Mouse (Mus musculus): Measurements from ENCODE around the gene Scai. TPM values are rescaled to one million over a fixed set of nuclear protein-coding genes. Genes with fewer than 3 reads are reported as not detected.

Gene Scai
- total and polyA plus RNA-seq, 3 experiments, result 4.2 to 7.9 (median 4.7) TPM

DNA sequence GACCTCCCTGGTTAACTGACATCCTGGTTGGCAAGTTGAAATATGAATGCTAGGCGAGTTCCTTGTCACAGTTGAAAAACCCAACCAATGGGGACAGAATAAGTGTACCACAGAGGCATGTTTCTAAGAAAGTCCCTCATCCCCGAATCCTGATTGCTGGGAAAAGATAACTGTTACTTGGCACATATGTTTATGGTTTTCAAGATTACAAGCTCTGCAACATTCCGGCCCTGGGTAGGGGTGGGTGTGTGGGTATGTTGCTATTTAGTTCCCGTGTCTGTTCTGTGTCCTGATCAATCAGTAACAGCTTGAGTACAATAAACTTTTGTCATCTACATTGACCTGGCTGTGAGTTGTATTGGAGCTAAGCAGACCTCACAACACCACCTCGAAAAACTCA is 66.4 kb downstream of the Scai start:
- dilution Hi-C loops (cut with MboI; ENCODE audit: extremely low pct_ligation_motif_present, extremely low pct_unique_long_range_greater_than_20kb, low sequenced_read_pairs) (no loop called here), in situ Hi-C loops (cut with MboI; ENCODE audit: low pct_ligation_motif_present, low pct_unique_long_range_greater_than_20kb, low sequenced_read_pairs) (no loop called here)
- TF ChIP-seq MYC (IDR thresholded peaks at IDR 0.05; ENCODE audit: low read depth, low read length), result no peak
- no peak for TF ChIP-seq PAX5 (IDR thresholded peaks at IDR 0.05; ENCODE audit: low read length)
- no peak for TF ChIP-seq RAD21 (IDR thresholded peaks at IDR 0.05; ENCODE audit: low read depth, low read length)
- no peak for TF ChIP-seq UBTF (IDR thresholded peaks at IDR 0.05; ENCODE audit: low read depth, low read length)
- no peak for TF ChIP-seq HCFC1 (IDR thresholded peaks at IDR 0.05; ENCODE audit: low read depth, low read length)
- no peak for TF ChIP-seq NELFE (IDR thresholded peaks at IDR 0.05; ENCODE audit: low read depth, low read length)
- TF ChIP-seq ZKSCAN1 (IDR thresholded peaks at IDR 0.05; ENCODE audit: borderline replicate concordance, low read depth, low read length), result no peak
- TF ChIP-seq JUN (IDR thresholded peaks at IDR 0.05; ENCODE audit: insufficient read depth, low read depth, low read length), result no peak
- no peak for TF ChIP-seq MEF2A (IDR thresholded peaks at IDR 0.05; ENCODE audit: borderline replicate concordance, low read depth, low read length)
- TF ChIP-seq SMC3 (IDR thresholded peaks at IDR 0.05; ENCODE audit: low read depth, low read length), result no peak
- TF ChIP-seq MAFK (IDR thresholded peaks at IDR 0.05; ENCODE audit: insufficient replicate concordance, low read length), result no peak
- TF ChIP-seq NRF1 (IDR thresholded peaks at IDR 0.05; ENCODE audit: low read depth, low read length), result no peak
- no peak for TF ChIP-seq KAT2A (IDR thresholded peaks at IDR 0.05; ENCODE audit: insufficient replicate concordance, low read length)
- TF ChIP-seq EP300 (IDR thresholded peaks at IDR 0.05; ENCODE audit: low read length), result no peak
- no peak for TF ChIP-seq E2F4 (IDR thresholded peaks at IDR 0.05; ENCODE audit: insufficient replicate concordance, low read depth, low read length)
- TF ChIP-seq MAZ (IDR thresholded peaks at IDR 0.05; ENCODE audit: low read depth, low read length), result no peak
- no peak for TF ChIP-seq ZC3H11A (IDR thresholded peaks at IDR 0.05; ENCODE audit: low read depth, low read length)
- TF ChIP-seq ELF1 (IDR thresholded peaks at IDR 0.05; ENCODE audit: low read depth, low read length), result no peak
- Histone ChIP-seq H3K4me3 (replicated peaks in 1 of 3; ENCODE audit: low read depth in 2 of 3, low read length in 2 of 3, poor library complexity in 1 of 3) (no peak overlapping the region), H3K4me1 (ENCODE audit: control insufficient read depth in 1 of 2, insufficient read depth in 2 of 2) (peaks cover 0 to 3% of the 10 kb centered on the region in 2 experiments; a peak in 1 of 4 replicates), H3K9me3 (replicated peaks; ENCODE audit: low read length) (no peaks in the 10 kb centered on the region), H3K27me3 (replicated peaks) (no peaks in the 10 kb centered on the region), H3K79me2 (replicated peaks; ENCODE audit: control insufficient read depth, extremely low read depth, insufficient read depth, poor library complexity, severe bottlenecking) (no peaks in the 10 kb centered on the region), H3K36me3 (replicated peaks in 1 of 2; ENCODE audit: control insufficient read depth in 1 of 2, insufficient read depth in 1 of 2, low read length in 1 of 2) (peaks cover 4 to 28% of the 10 kb centered on the region in 2 experiments), H3K27ac (ENCODE audit: insufficient read depth, low read depth) (no peak overlapping the region), H3K4me2 (ENCODE audit: insufficient read depth, low read depth, poor library complexity, severe bottlenecking) (no peak overlapping the region), H3K9ac (ENCODE audit: insufficient read depth, low read depth) (no peak overlapping the region)
- no peak for DNase-seq (ENCODE audit: extremely low read depth)

DNA sequence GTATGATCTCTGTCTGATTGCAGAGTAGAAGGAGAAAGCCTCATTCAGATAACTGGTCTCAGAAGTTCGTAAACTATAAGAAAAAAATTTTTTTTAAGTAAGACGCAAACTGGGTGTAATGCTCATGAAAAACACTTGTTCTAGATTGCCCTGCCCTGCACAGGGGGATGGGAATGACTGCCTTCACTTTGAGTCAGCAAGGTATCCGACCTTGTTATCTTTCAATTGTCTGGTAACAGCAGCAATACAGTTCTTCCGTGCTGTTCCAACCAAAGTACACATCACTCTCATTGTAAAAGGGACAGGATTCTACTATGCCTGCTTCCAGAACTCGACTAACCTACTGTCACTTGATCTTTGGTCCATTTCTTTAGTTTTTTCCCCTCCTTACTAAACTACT is 69.4 kb downstream of the Scai start:
- DNase-seq (ENCODE audit: extremely low read depth), result no peak
- Histone ChIP-seq H3K27me3 (replicated peaks) (no peaks in the 10 kb centered on the region), H3K4me1 (ENCODE audit: control insufficient read depth in 1 of 2, insufficient read depth in 2 of 2) (no peaks in the 10 kb centered on the region), H3K27ac (ENCODE audit: insufficient read depth, low read depth) (no peak overlapping the region), H3K4me3 (replicated peaks in 1 of 3; ENCODE audit: low read depth in 2 of 3, low read length in 2 of 3, poor library complexity in 1 of 3) (no peak overlapping the region), H3K36me3 (replicated peaks in 1 of 2; ENCODE audit: control insufficient read depth in 1 of 2, insufficient read depth in 1 of 2, low read length in 1 of 2) (peaks cover 7 to 51% of the 10 kb centered on the region in 2 experiments), H3K4me2 (ENCODE audit: insufficient read depth, low read depth, poor library complexity, severe bottlenecking) (no peak overlapping the region), H3K9me3 (replicated peaks; ENCODE audit: low read length) (no peaks in the 10 kb centered on the region), H3K9ac (ENCODE audit: insufficient read depth, low read depth) (no peak overlapping the region), H3K79me2 (replicated peaks; ENCODE audit: control insufficient read depth, extremely low read depth, insufficient read depth, poor library complexity, severe bottlenecking) (no peaks in the 10 kb centered on the region)
- in situ Hi-C loops (cut with MboI; ENCODE audit: low pct_ligation_motif_present, low pct_unique_long_range_greater_than_20kb, low sequenced_read_pairs), result no loop called here
- dilution Hi-C loops (cut with MboI; ENCODE audit: extremely low pct_ligation_motif_present, extremely low pct_unique_long_range_greater_than_20kb, low sequenced_read_pairs), result no loop called here
- TF ChIP-seq MYC (IDR thresholded peaks at IDR 0.05; ENCODE audit: low read depth, low read length) (no peak), BHLHE40 (IDR thresholded peaks at IDR 0.05; ENCODE audit: low read depth, low read length) (no peak), SMC3 (IDR thresholded peaks at IDR 0.05; ENCODE audit: low read depth, low read length) (no peak), MAFK (IDR thresholded peaks at IDR 0.05; ENCODE audit: insufficient replicate concordance, low read length) (no peak), ZKSCAN1 (IDR thresholded peaks at IDR 0.05; ENCODE audit: borderline replicate concordance, low read depth, low read length) (no peak), POLR2AphosphoS2 (IDR thresholded peaks at IDR 0.05; ENCODE audit: low read depth, low read length) (no peak), JUND (conservative IDR thresholded peaks at IDR 0.05; ENCODE audit: low read depth, low read length) (no peak), UBTF (IDR thresholded peaks at IDR 0.05; ENCODE audit: low read depth, low read length) (no peak)
